Mouse (Mus musculus) erythroblast, embryonic 14.5 days (primary cell): Measurements from ENCODE around the gene Gm9745. TPM values are rescaled to one million over a fixed set of nuclear protein-coding genes. Genes with fewer than 3 reads are reported as not detected.
"Not testable (repeated sequence)": the region's sequence is repeated elsewhere in the genome, so short reads cannot be mapped to it uniquely, and the experiment has no call there.

Source experiments
- H3K27me3 ChIP-seq: 2 replicates; pipeline ENCODE4 v1.6.1; 2012; ENCODE audit warnings: inconsistent platforms; ENCODE audit not compliant: control insufficient read depth
- H3K36me3 ChIP-seq: 2 replicates; pipeline ENCODE4 v1.6.1; 2012; ENCODE audit warnings: mild to moderate bottlenecking, inconsistent platforms; ENCODE audit not compliant: control insufficient read depth
- H3K4me1 ChIP-seq: 2 replicates; pipeline ENCODE4 v1.6.1; 2012; ENCODE audit warnings: inconsistent platforms; ENCODE audit not compliant: control insufficient read depth
- H3K4me3 ChIP-seq: replicated peaks from 2 replicates; pipeline ENCODE3; 2012; ENCODE audit warnings: moderate library complexity, mild to moderate bottlenecking, inconsistent platforms
- H3K9me3 ChIP-seq: 2 replicates; pipeline ENCODE4 v1.6.1; 2012; ENCODE audit warnings: low read length, inconsistent platforms, mixed read lengths; ENCODE audit not compliant: control insufficient read depth
- GATA1 ChIP-seq: IDR thresholded peaks from 2 replicates; pipeline ENCODE4 v1.6.1; 2012; ENCODE audit warnings: low read length, inconsistent platforms, mixed read lengths
- TAL1 ChIP-seq: IDR thresholded peaks from 3 replicates; pipeline ENCODE4 v1.6.1; 2012; ENCODE audit warnings: low read length, inconsistent platforms, mixed read lengths
- polyA plus RNA-seq: library from polyadenylated mRNA; stranded (reverse); fragments of >175 nt; gene quantifications from 2 replicates; pipeline ENCODE4 v1.2.3, GENCODE M21; 2012

The Gm9745 gene
- polyA plus RNA-seq = not detected in 2 replicates

GRCm38 (mm10) chr13:8948131-8948530 lies at the start of gene Gm9745:
Gene Gm9745 (minus strand): TSS chr13:8948231.
- H3K9me3 ChIP-seq, H3K4me3 ChIP-seq, H3K4me1 ChIP-seq, H3K36me3 ChIP-seq, H3K27me3 ChIP-seq: not testable (repeated sequence)

GRCm38 (mm10) chr13:8997221-8997620 lies 49.2 kb upstream of the Gm9745 start:
- H3K36me3 ChIP-seq, H3K9me3 ChIP-seq, H3K27me3 ChIP-seq: not testable (repeated sequence)
- H3K4me3 ChIP-seq = peak overlapping the region; percentile 68
- H3K4me1 ChIP-seq = peaks cover 61% of the 10 kb centered on the region

GRCm38 (mm10) chr13:8995990-8996786 lies 48.2 kb upstream of the Gm9745 start, which contains the start of gene Gtpbp4:
Gene Gtpbp4 (minus strand): TSS chr13:8996083.
- H3K27me3 ChIP-seq = no peaks in the 10 kb centered on the region
- H3K4me1 ChIP-seq = peaks cover 56% of the 10 kb centered on the region
- peaks cover 13% of the 10 kb centered on the region for H3K36me3 ChIP-seq
- peak within 1 kb of the TSS; percentile 68 for H3K4me3 ChIP-seq
- no peaks in the 10 kb centered on the region for H3K9me3 ChIP-seq
- TF ChIP-seq TAL1 (no peak), GATA1 (0 out of 2 replicates have a peak, but pooled peaks have one; percentile 11)

GRCm38 (mm10) chr13:8995159-8995989 lies 47.3 kb upstream of the Gm9745 start:
- Histone ChIP-seq H3K4me1 (peaks cover 54% of the 10 kb centered on the region), H3K27me3 (no peaks in the 10 kb centered on the region), H3K9me3 (no peaks in the 10 kb centered on the region), H3K4me3 (peak overlapping the region; percentile 68), H3K36me3 (peaks cover 21% of the 10 kb centered on the region)
- TF ChIP-seq GATA1 (no peak), TAL1 (no peak)

- Histone ChIP-seq H3K27me3 (no peaks in the 10 kb centered on the region), H3K36me3 (peaks cover 51% of the 10 kb centered on the region), H3K9me3 (no peaks in the 10 kb centered on the region), H3K4me1 (peaks cover 28% of the 10 kb centered on the region), H3K4me3 (no peak overlapping the region)
- TF ChIP-seq GATA1 = no peak
- TF ChIP-seq TAL1 = no peak
Measured at GRCm38 (mm10) chr13:8992231-8992630, 44.2 kb upstream of the Gm9745 start.

- H3K9me3 ChIP-seq = no peaks in the 10 kb centered on the region
- H3K4me3 ChIP-seq = no peak overlapping the region
- H3K27me3 ChIP-seq = no peaks in the 10 kb centered on the region
- H3K36me3 ChIP-seq = peaks cover 88% of the 10 kb centered on the region
- no peaks in the 10 kb centered on the region for H3K4me1 ChIP-seq
- TF ChIP-seq TAL1 (no peak), GATA1 (no peak)
Measured at GRCm38 (mm10) chr13:8972972-8973371, 24.9 kb upstream of the Gm9745 start.

GRCm38 (mm10) chr13:8972369-8972768 lies 24.3 kb upstream of the Gm9745 start:
- Histone ChIP-seq H3K9me3 (no peaks in the 10 kb centered on the region), H3K4me3 (no peak overlapping the region), H3K4me1 (no peaks in the 10 kb centered on the region), H3K27me3 (no peaks in the 10 kb centered on the region), H3K36me3 (peaks cover 85% of the 10 kb centered on the region)
- no peak for TF ChIP-seq TAL1
- TF ChIP-seq GATA1 = no peak

GRCm38 (mm10) chr13:8967742-8968141 lies 19.7 kb upstream of the Gm9745 start:
- Histone ChIP-seq H3K27me3 (no peaks in the 10 kb centered on the region), H3K36me3 (peaks cover 44% of the 10 kb centered on the region), H3K4me1 (peaks cover 6% of the 10 kb centered on the region), H3K9me3 (no peaks in the 10 kb centered on the region), H3K4me3 (no peak overlapping the region)
- TF ChIP-seq GATA1 = no peak
- no peak for TF ChIP-seq TAL1

- H3K36me3 ChIP-seq = peaks cover 23% of the 10 kb centered on the region
- H3K9me3 ChIP-seq = no peaks in the 10 kb centered on the region
- peaks cover 6% of the 10 kb centered on the region for H3K4me1 ChIP-seq
- no peak overlapping the region for H3K4me3 ChIP-seq
- H3K27me3 ChIP-seq = no peaks in the 10 kb centered on the region
- TF ChIP-seq GATA1 = no peak
Measured at GRCm38 (mm10) chr13:8965224-8965623, 17.2 kb upstream of the Gm9745 start.

- H3K4me1 ChIP-seq = peaks cover 11% of the 10 kb centered on the region
- H3K4me3 ChIP-seq, H3K27me3 ChIP-seq, H3K36me3 ChIP-seq, H3K9me3 ChIP-seq: not testable (repeated sequence)
Measured at GRCm38 (mm10) chr13:8962266-8962665, 14.2 kb upstream of the Gm9745 start.

- not testable (repeated sequence) for H3K36me3 ChIP-seq, H3K27me3 ChIP-seq, H3K9me3 ChIP-seq, H3K4me1 ChIP-seq, H3K4me3 ChIP-seq
Measured at GRCm38 (mm10) chr13:8961128-8961888, 13.3 kb upstream of the Gm9745 start.

GRCm38 (mm10) chr13:8959554-8959953 lies 11.5 kb upstream of the Gm9745 start:
- H3K4me1 ChIP-seq, H3K9me3 ChIP-seq, H3K27me3 ChIP-seq, H3K36me3 ChIP-seq, H3K4me3 ChIP-seq: not testable (repeated sequence)

GRCm38 (mm10) chr13:8959058-8959457 lies 11.0 kb upstream of the Gm9745 start:
- H3K4me3 ChIP-seq, H3K4me1 ChIP-seq, H3K27me3 ChIP-seq, H3K36me3 ChIP-seq, H3K9me3 ChIP-seq: not testable (repeated sequence)
